Mouse (Mus musculus) embryonic fibroblast, embryonic 13.5 days (primary cell): ENCODE measurements around the gene Ccdc88a. TPM values are rescaled to one million over a fixed set of nuclear protein-coding genes. Genes with fewer than 3 reads are reported as not detected.

Experiments
- H3K27ac ChIP-seq: 2 replicates; pipeline ENCODE4 v1.5.1; 2012; ENCODE audit warnings: low read length, control low read depth, inconsistent platforms; ENCODE audit not compliant: insufficient read depth
- H3K4me1 ChIP-seq: 2 replicates; pipeline ENCODE4 v1.6.1; 2011; ENCODE audit warnings: low read length; ENCODE audit not compliant: control insufficient read depth, insufficient read depth
- H3K4me3 ChIP-seq: 2 replicates; pipeline ENCODE4 v1.5.1; 2011; ENCODE audit warnings: mild to moderate bottlenecking, control low read depth, low read length; ENCODE audit not compliant: insufficient read depth
- CTCF ChIP-seq: IDR thresholded peaks from 2 replicates; pipeline ENCODE4 v1.5.1; 2011; ENCODE audit warnings: mild to moderate bottlenecking, control low read depth, low read length, moderate library complexity, borderline replicate concordance; ENCODE audit not compliant: insufficient read depth
- POLR2A ChIP-seq: IDR thresholded peaks from 2 replicates; pipeline ENCODE4 v1.6.1; 2011; ENCODE audit warnings: low read depth, mild to moderate bottlenecking, control low read depth, low read length, moderate library complexity
- polyA plus RNA-seq: library from polyadenylated mRNA; stranded (reverse); fragments of >200 nt; gene quantifications from 2 replicates; pipeline ENCODE4 v1.2.4, GENCODE M21; 2011; ENCODE audit warnings: low read depth; ENCODE audit not compliant: missing spikeins, insufficient read length

The Ccdc88a gene
- polyA plus RNA-seq, 1 experiment, result 40.3 TPM

DNA sequence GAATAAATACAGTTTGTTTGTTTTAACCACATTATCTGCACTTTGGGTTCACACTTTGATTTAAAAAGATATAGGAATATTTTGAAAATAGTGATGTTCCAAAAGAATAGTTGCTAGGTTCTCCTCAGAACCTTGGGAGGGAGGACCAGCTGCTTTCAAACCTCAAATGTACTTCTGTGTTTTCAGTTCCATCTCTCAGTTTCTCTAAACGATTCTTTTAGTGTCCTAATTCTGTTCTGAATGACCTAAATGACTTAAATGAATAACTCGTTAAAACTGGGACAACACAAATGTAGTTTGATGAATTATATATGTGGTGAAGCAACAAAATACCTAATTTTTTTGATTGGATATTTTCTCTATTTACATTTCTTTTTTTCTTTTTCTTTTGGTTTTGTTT lies 3.2 kb downstream of the Ccdc88a start:
- Histone ChIP-seq H3K4me1 (no peaks in the 10 kb centered on the region), H3K4me3 (no peak overlapping the region), H3K27ac (no peak overlapping the region)
- TF ChIP-seq CTCF (no peak), POLR2A (no peak)

GRCm38 (mm10) chr11:29378751-29379150 lies 5.3 kb downstream of the Ccdc88a start:
- TF ChIP-seq POLR2A (no peak), CTCF (no peak)
- Histone ChIP-seq H3K4me1 (peaks cover 2% of the 10 kb centered on the region; the same call in 1 of the 2 replicates), H3K4me3 (no peak overlapping the region), H3K27ac (no peak overlapping the region)

DNA sequence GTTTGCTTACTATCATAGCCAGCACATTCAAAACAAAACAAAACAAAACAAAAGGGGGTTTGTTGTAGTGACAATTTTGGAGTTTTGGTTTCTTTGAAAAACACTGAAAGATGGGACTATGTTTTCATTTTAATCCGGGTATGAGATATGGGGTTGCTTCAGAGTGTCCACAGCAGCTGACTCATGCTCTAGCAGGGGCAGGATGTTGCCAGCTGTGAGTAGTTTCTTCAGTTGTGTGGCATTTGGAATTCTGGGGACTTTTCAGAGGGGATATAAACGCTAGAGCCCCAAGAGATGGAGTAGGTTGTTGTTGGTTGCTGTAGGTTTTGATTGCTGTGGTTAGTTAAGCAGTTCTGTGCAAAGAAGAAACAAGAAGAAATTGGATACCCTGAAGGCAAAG lies 10.0 kb downstream of the Ccdc88a start:
- TF ChIP-seq POLR2A, result no peak
- TF ChIP-seq CTCF, result no peak

GRCm38 (mm10) chr11:29384001-29384400 lies 10.5 kb downstream of the Ccdc88a start:
- Histone ChIP-seq H3K4me3 (no peak overlapping the region), H3K4me1 (peaks cover 2% of the 10 kb centered on the region), H3K27ac (no peak overlapping the region)
- TF ChIP-seq CTCF, result no peak
- no peak for TF ChIP-seq POLR2A

More for the DNA sequence above, 10.0 kb downstream of the Ccdc88a start:
- Histone ChIP-seq H3K27ac (no peak overlapping the region), H3K4me1 (peaks cover 2% of the 10 kb centered on the region), H3K4me3 (no peak overlapping the region)

DNA sequence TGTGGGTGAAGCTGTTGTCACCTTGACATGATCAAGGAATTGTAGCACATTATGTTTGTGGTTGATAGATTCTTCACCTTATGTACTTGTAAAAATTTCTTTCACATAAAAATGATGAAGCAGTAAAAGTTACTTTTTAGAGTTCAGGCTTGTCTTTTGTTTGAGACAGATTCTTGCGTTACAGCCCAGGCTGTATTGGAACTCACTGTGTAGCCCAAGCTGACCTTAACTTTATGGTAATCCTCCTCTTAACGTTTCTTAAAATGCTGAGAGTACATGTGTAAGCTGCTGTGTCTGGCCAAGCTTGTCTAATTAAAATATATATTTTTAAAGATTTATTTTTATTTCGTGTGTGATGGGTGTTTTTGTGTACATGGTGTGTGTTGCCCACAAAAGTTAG lies 11.2 kb downstream of the Ccdc88a start:
- H3K4me3 ChIP-seq, result no peak overlapping the region
- no peak overlapping the region for H3K27ac ChIP-seq
- TF ChIP-seq POLR2A (no peak), CTCF (no peak)
- peaks cover 2% of the 10 kb centered on the region for H3K4me1 ChIP-seq

- Histone ChIP-seq H3K27ac (no peak overlapping the region), H3K4me3 (no peak overlapping the region), H3K4me1 (no peaks in the 10 kb centered on the region)
- TF ChIP-seq CTCF (no peak), POLR2A (no peak)
Measured at GRCm38 (mm10) chr11:29389913-29390312, 16.5 kb downstream of the Ccdc88a start.

DNA sequence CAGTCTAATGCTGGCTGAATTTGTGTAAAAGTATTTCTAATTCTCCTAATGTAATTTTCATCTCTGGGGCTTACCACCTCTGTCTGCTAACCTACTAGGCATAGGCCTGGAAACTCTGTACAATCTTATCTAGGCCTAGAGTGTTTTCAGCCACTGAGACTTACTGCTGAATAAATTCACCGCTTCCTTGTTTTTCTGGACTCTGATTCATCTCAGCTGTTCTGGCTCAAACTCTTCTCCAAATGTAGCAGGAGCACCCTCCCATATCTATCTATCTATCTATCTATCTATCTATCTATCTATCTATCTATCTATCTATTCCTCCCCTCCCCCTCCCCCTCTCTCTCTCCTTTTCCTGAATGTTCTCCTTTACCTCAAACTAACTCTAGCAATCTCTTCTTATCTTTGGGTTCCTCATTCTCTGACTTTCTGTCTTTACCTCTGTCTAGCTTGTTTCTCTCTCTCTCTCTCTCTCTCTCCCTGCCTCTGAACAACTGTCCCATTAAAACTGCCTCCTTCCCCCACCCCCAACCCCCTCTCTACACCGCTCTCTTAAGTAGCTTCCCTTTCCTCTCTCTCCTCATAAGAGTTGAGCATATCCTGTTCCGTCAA lies 21.8 kb downstream of the Ccdc88a start:
- no peak for TF ChIP-seq CTCF
- TF ChIP-seq POLR2A, result no peak
- no peaks in the 10 kb centered on the region for H3K4me1 ChIP-seq
- H3K4me3 ChIP-seq, result no peak overlapping the region
- no peak overlapping the region for H3K27ac ChIP-seq

DNA sequence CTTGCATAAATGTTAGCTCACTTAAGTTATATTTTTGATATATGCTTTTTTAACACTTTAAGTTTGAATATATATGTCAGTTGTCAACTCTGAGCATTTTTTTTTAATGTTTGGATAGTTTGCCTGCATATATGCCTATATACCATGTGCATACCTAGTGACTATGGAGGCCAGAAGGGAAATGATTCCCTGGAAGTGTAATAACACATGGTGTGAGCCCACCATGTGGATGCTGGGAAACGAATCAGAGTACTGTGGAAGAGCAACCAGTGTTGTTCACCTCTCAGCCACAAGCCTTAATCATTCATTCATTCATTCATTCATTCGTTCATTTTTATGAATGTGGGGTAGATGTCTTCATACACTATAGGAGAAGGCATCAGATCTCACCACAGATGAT lies 26.9 kb downstream of the Ccdc88a start:
- no peak overlapping the region for H3K4me3 ChIP-seq
- no peak for TF ChIP-seq CTCF
- TF ChIP-seq POLR2A, result no peak
- H3K4me1 ChIP-seq, result no peaks in the 10 kb centered on the region
- H3K27ac ChIP-seq, result no peak overlapping the region

- no peak overlapping the region for H3K27ac ChIP-seq
- H3K4me3 ChIP-seq, result no peak overlapping the region
- no peaks in the 10 kb centered on the region for H3K4me1 ChIP-seq
- TF ChIP-seq POLR2A (no peak), CTCF (no peak)
Measured at GRCm38 (mm10) chr11:29406292-29406691, 32.8 kb downstream of the Ccdc88a start.

DNA sequence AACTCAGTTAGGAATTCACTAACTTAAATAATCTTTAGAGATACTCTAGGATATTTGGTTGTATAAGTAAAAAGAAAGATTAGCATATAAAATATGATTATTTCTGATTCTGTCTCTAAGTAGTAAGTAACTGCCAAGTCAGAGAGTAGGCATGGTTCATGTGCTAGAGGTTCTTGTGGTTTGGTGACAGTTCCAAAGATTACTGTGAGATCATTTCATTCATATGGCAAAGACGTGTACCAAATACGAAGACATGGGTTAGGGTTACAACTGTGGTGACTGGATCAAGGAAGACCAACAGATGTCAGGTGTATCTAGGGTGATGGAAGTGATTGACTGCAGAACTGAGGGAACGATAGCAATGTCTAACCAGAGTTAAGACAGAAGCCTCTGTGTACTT lies 50.0 kb downstream of the Ccdc88a start:
- TF ChIP-seq POLR2A (no peak), CTCF (no peak)
- H3K27ac ChIP-seq, result no peak overlapping the region
- H3K4me3 ChIP-seq, result no peak overlapping the region
- H3K4me1 ChIP-seq, result no peaks in the 10 kb centered on the region

DNA sequence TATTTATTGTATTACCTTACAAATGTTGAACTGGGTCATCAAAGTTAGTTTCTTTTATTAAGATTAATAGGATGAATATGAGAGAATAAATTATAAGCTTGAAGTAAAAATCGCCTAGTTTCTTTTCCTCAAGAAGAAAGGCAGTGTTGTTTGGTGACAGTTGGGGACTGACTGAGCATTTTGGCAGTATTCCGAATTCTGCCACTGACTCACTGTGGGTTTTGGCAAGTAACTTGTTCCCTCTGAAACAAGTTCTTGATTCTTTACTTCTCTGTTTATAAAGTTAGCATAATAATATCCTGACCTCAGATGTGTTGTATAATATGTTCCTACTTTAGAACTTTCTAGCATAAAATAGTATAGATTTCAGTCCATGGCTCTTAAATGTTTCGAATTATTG lies 55.3 kb downstream of the Ccdc88a start:
- no peak overlapping the region for H3K4me3 ChIP-seq
- no peak overlapping the region for H3K27ac ChIP-seq
- no peaks in the 10 kb centered on the region for H3K4me1 ChIP-seq
- TF ChIP-seq POLR2A (no peak), CTCF (no peak)
